Mouse (Mus musculus) embryonic facial prominence, embryonic 11.5 days (tissue): ENCODE results near the gene Plch2. TPM values are rescaled to one million over a fixed set of nuclear protein-coding genes. Genes with fewer than 3 reads are reported as not detected.

Experiments
- ATAC-seq: fragments of 200-750 bp; cut with Nextera tagmentation; replicated peaks from 2 replicates; pipeline ENCODE4 v1.8.0; 2017; ENCODE audit warnings: low read depth; ENCODE audit not compliant: insufficient number of reproducible peaks, low FRiP score, low TSS enrichment
- DNase-seq: peaks from one replicate; pipeline ENCODE4 v3.0.0-alpha.2; 2015; ENCODE audit warnings: low spot score
- H3K27ac ChIP-seq: fragments of 300-500 bp; sonication (generic); replicated peaks from 2 replicates; pipeline ENCODE4 v1.5.1; 2014; ENCODE audit warnings: mild to moderate bottlenecking, low read depth, low read length, control low read depth
- H3K27me3 ChIP-seq: fragments of 300-500 bp; sonication (generic); 2 replicates; pipeline ENCODE4 v1.6.1; 2014; ENCODE audit warnings: mild to moderate bottlenecking, low read length, moderate library complexity, mixed read lengths; ENCODE audit not compliant: control insufficient read depth, insufficient read depth
- H3K36me3 ChIP-seq: fragments of 300-500 bp; sonication (generic); replicated peaks from 2 replicates; pipeline ENCODE4 v1.6.1; 2014; ENCODE audit warnings: low read depth, mild to moderate bottlenecking, low read length, moderate library complexity, mixed read lengths; ENCODE audit not compliant: control insufficient read depth, insufficient read depth
- H3K4me1 ChIP-seq: fragments of 300-500 bp; sonication (generic); 2 replicates; pipeline ENCODE4 v1.6.1; 2014; ENCODE audit warnings: low read length, mixed read lengths; ENCODE audit not compliant: control insufficient read depth, insufficient read depth
- H3K4me2 ChIP-seq: fragments of 300-500 bp; sonication (generic); 2 replicates; pipeline ENCODE4 v1.6.1; 2014; ENCODE audit warnings: low read depth, mild to moderate bottlenecking, control low read depth, low read length, moderate library complexity
- H3K4me3 ChIP-seq: fragments of 300-500 bp; sonication (generic); 2 replicates; pipeline ENCODE4 v1.5.1; 2014; ENCODE audit warnings: low read depth, low read length, control low read depth
- H3K9ac ChIP-seq: fragments of 300-500 bp; sonication (generic); replicated peaks from 2 replicates; pipeline ENCODE4 v1.6.1; 2014; ENCODE audit warnings: mild to moderate bottlenecking, control low read depth, low read length
- H3K9me3 ChIP-seq: fragments of 300-500 bp; sonication (generic); replicated peaks from 2 replicates; pipeline ENCODE4 v1.6.1; 2016; ENCODE audit warnings: mild to moderate bottlenecking, low read length, inconsistent platforms, mixed read lengths; ENCODE audit not compliant: control insufficient read depth
- WGBS: fragments of 180-500 bp; shearing (Covaris S2); extraction: QIAGEN DNeasy Blood & Tissue Kit; methylation state at CpG from one replicate; pipeline ENCODE4 v1.1.7; 2014; 5-methylcytosine and 5-hydroxymethylcytosine counted together
- polyA plus RNA-seq: library from polyadenylated mRNA; unstranded; fragments of >200 nt; fragmentation: Nextera tagmentation; extraction: Ambion mirVana; gene quantifications from 2 replicates; pipeline ENCODE4 v1.2.1, GENCODE M21; 2014

Gene Plch2
- polyA plus RNA-seq, 1 experiment from 2014 or later, result 1.4 TPM

- Histone ChIP-seq H3K4me3 (peak overlapping the region; percentile 48), H3K9ac (peak overlapping the region; percentile 69), H3K27ac (no peak overlapping the region), H3K27me3 (peaks cover 60% of the 10 kb centered on the region), H3K9me3 (no peaks in the 10 kb centered on the region), H3K4me1 (peaks cover 34% of the 10 kb centered on the region), H3K4me2 (peak overlapping the region; percentile 79), H3K36me3 (no peaks in the 10 kb centered on the region)
- peak; percentile 30 for ATAC-seq
- 18% methylated on average over 20 of the region's 20 CpGs for WGBS
- DNase-seq, result no peak
Observed at GRCm38 (mm10) chr4:154960021-154960689, 96.4 kb downstream of the Plch2 start.

GRCm38 (mm10) chr4:154958621-154959020 is 98.0 kb downstream of the Plch2 start:
- peak overlapping the region; percentile 28; the same call in 1 of the 2 replicates for H3K9ac ChIP-seq
- H3K4me3 ChIP-seq, result peak overlapping the region; percentile 15; the same call in 1 of the 2 replicates
- peaks cover 60% of the 10 kb centered on the region for H3K27me3 ChIP-seq
- peaks cover 33% of the 10 kb centered on the region for H3K4me1 ChIP-seq
- H3K27ac ChIP-seq, result no peak overlapping the region
- ATAC-seq, result no peak
- DNase-seq, result no peak
- H3K36me3 ChIP-seq, result no peaks in the 10 kb centered on the region
- WGBS, result 12% methylated on average over 8 of the region's 8 CpGs
- H3K9me3 ChIP-seq, result no peaks in the 10 kb centered on the region
- peak overlapping the region; percentile 40 for H3K4me2 ChIP-seq

- Histone ChIP-seq H3K4me2 (peak overlapping the region; percentile 40), H3K27me3 (peaks cover 59% of the 10 kb centered on the region), H3K27ac (no peak overlapping the region), H3K9ac (peak overlapping the region; percentile 28; the same call in 1 of the 2 replicates), H3K4me3 (peak overlapping the region; percentile 15; the same call in 1 of the 2 replicates), H3K36me3 (no peaks in the 10 kb centered on the region), H3K9me3 (no peaks in the 10 kb centered on the region), H3K4me1 (peaks cover 30% of the 10 kb centered on the region)
- under 1% methylated on average over 15 of the region's 15 CpGs for WGBS
- ATAC-seq (peak; percentile 35), DNase-seq (peak; percentile 81)
Observed at GRCm38 (mm10) chr4:154958171-154958570, 98.4 kb downstream of the Plch2 start.

GRCm38 (mm10) chr4:154957289-154957993 is 99.1 kb downstream of the Plch2 start:
- peaks cover 28% of the 10 kb centered on the region for H3K4me1 ChIP-seq
- no peaks in the 10 kb centered on the region for H3K36me3 ChIP-seq
- no peak overlapping the region for H3K4me2 ChIP-seq
- no peak overlapping the region for H3K4me3 ChIP-seq
- WGBS, result 47% methylated on average over 13 of the region's 13 CpGs
- DNase-seq, result no peak
- H3K27me3 ChIP-seq, result peaks cover 59% of the 10 kb centered on the region
- no peak for ATAC-seq
- no peaks in the 10 kb centered on the region for H3K9me3 ChIP-seq
- H3K27ac ChIP-seq, result no peak overlapping the region
- H3K9ac ChIP-seq, result no peak overlapping the region

GRCm38 (mm10) chr4:154956604-154957003 is 100.0 kb downstream of the Plch2 start:
- Histone ChIP-seq H3K9me3 (no peaks in the 10 kb centered on the region), H3K27ac (no peak overlapping the region), H3K4me2 (no peak overlapping the region), H3K9ac (no peak overlapping the region), H3K4me3 (no peak overlapping the region), H3K4me1 (peaks cover 27% of the 10 kb centered on the region), H3K27me3 (peaks cover 55% of the 10 kb centered on the region), H3K36me3 (no peaks in the 10 kb centered on the region)
- WGBS, result 29% methylated on average over 9 of the region's 9 CpGs
- ATAC-seq, result no peak
- no peak for DNase-seq

GRCm38 (mm10) chr4:154952461-154953241 is 103.9 kb downstream of the Plch2 start:
- peaks cover 39% of the 10 kb centered on the region for H3K27me3 ChIP-seq
- H3K27ac ChIP-seq, result no peak overlapping the region
- H3K9ac ChIP-seq, result no peak overlapping the region
- WGBS, result 4% methylated on average over 26 of the region's 26 CpGs
- no peaks in the 10 kb centered on the region for H3K36me3 ChIP-seq
- peak; percentile 36; the same call in 1 of the 2 replicates for ATAC-seq
- H3K9me3 ChIP-seq, result no peaks in the 10 kb centered on the region
- H3K4me2 ChIP-seq, result no peak overlapping the region; the same call in 1 of the 2 replicates
- H3K4me3 ChIP-seq, result no peak overlapping the region
- H3K4me1 ChIP-seq, result no peaks in the 10 kb centered on the region
- peak; percentile 34 for DNase-seq

GRCm38 (mm10) chr4:154949589-154949982 is 107.0 kb downstream of the Plch2 start:
- no peaks in the 10 kb centered on the region for H3K9me3 ChIP-seq
- ATAC-seq, result no peak
- H3K36me3 ChIP-seq, result no peaks in the 10 kb centered on the region
- no peak overlapping the region for H3K4me3 ChIP-seq
- H3K4me1 ChIP-seq, result peaks cover 3% of the 10 kb centered on the region; the same call in 1 of the 2 replicates
- 11% methylated on average over 16 of the region's 16 CpGs for WGBS
- peak; percentile 54 for DNase-seq
- peaks cover 37% of the 10 kb centered on the region for H3K27me3 ChIP-seq
- H3K4me2 ChIP-seq, result no peak overlapping the region
- H3K27ac ChIP-seq, result no peak overlapping the region
- H3K9ac ChIP-seq, result no peak overlapping the region
